Mouse (Mus musculus): ENCODE data around the gene Tnfaip8l3.

DNA sequence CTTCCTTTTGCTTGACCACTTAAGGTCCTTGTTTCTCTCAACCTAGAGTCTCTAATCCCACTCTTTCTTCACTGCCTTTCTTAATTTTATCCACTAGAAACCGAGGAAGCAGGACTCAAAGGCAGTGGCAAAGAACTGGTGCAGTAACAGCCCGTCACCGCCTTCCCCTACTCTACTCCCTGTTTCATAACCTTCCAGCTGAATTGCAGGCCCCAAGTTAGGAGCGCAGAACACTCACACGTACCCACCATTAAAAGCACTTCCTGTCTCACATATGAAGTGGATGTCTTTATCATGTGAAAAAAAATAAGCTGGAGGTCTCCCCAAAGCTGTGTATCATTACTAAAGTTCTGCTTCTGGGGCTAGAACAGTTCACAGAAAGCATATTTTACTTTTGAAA is 6.5 kb downstream of the Tnfaip8l3 start:
- TF ChIP-seq CTCF (IDR thresholded peaks at IDR 0.05; ENCODE audit: control insufficient read depth, insufficient read depth, insufficient read length) (no peak), MAX (IDR thresholded peaks at IDR 0.05) (no peak), USF1 (IDR thresholded peaks at IDR 0.05; ENCODE audit: low read depth) (no peak), CEBPB (IDR thresholded peaks at IDR 0.05; ENCODE audit: low read depth) (no peak), MYOG (IDR thresholded peaks at IDR 0.05; ENCODE audit: control insufficient read depth, extremely low read depth, insufficient read length) (no peak), FOSL1 (IDR thresholded peaks at IDR 0.05; ENCODE audit: insufficient read depth, low read length, poor library complexity, severe bottlenecking) (no peak), MYOD1 (IDR thresholded peaks at IDR 0.05; ENCODE audit: control insufficient read depth, insufficient read length, low read depth) (no peak)
